7 mouse cellular contexts compared by ENCODE assay signal in genomic region chr17:8592427-8593277, GRCm38 (mm10). TPM values are rescaled to one million over a fixed set of nuclear protein-coding genes. Genes with fewer than 3 reads are reported as not detected.
DNase-seq lines count a peak whose midpoint lies in the region; ATAC-seq lines count a peak whose summit lies in the region.

No protein-coding gene starts in this region.

- H3K27me3 ChIP-seq in embryonic facial prominence, embryonic 12.5 days, result peaks cover 8% of the 10 kb centered on the region; the same call in 1 of the 2 replicates
- H3K27me3 ChIP-seq in limb, embryonic 12.5 days, result peaks cover 38% of the 10 kb centered on the region
- H3K27me3 ChIP-seq in midbrain, embryonic 15.5 days (replicated peaks), result no peaks in the 10 kb centered on the region

- DNase-seq in adrenal gland, adult 8-10 months, result peak; percentile 46
- peak; percentile 29 to 43 for DNase-seq in heart, adult 9 months (ENCODE audit: low spot score in 2 of 2)
- DNase-seq in kidney, adult 8-10 months, result peak; percentile 36 to 63
- peak; percentile 19 to 21 for DNase-seq in spleen, postnatal 36 days (ENCODE audit: low spot score in 2 of 2)

- peak overlapping the region; percentile 41 for H3K4me2 ChIP-seq in embryonic facial prominence, embryonic 12.5 days (replicated peaks)
- peak overlapping the region; percentile 47 for H3K4me2 ChIP-seq in limb, embryonic 12.5 days
- H3K4me2 ChIP-seq in midbrain, embryonic 15.5 days, result peak overlapping the region; percentile 49

- 0 out of 2 replicates have a peak overlapping the region, but pooled peaks have one; percentile 16 for H3K4me3 ChIP-seq in embryonic facial prominence, embryonic 12.5 days
- H3K4me3 ChIP-seq in limb, embryonic 12.5 days (replicated peaks), result peak overlapping the region; percentile 12
- H3K4me3 ChIP-seq in midbrain, embryonic 15.5 days, result peak overlapping the region; percentile 21; the same call in 1 of the 2 replicates

- WGBS in embryonic facial prominence, embryonic 12.5 days, result 15% methylated on average over 22 of the region's 22 CpGs
- WGBS in limb, embryonic 12.5 days, result 18% methylated on average over 22 of the region's 22 CpGs
- WGBS in midbrain, embryonic 15.5 days, result 15% methylated on average over 22 of the region's 22 CpGs

- ATAC-seq in embryonic facial prominence, embryonic 12.5 days (ENCODE audit: insufficient number of reproducible peaks, insufficient read depth, low FRiP score, low TSS enrichment), result 0 out of 2 replicates have a peak, but pooled peaks have one; percentile 47
- ATAC-seq in limb, embryonic 12.5 days (ENCODE audit: insufficient number of reproducible peaks, insufficient read depth, low FRiP score, low TSS enrichment, low read depth), result 0 out of 2 replicates have a peak, but pooled peaks have one; percentile 31
- ATAC-seq in midbrain, embryonic 15.5 days (replicated peaks), result peak; percentile 65

- no peak overlapping the region for H3K27ac ChIP-seq in embryonic facial prominence, embryonic 12.5 days
- H3K27ac ChIP-seq in limb, embryonic 12.5 days, result no peak overlapping the region
- no peak overlapping the region for H3K27ac ChIP-seq in midbrain, embryonic 15.5 days

- no peaks in the 10 kb centered on the region for H3K36me3 ChIP-seq in embryonic facial prominence, embryonic 12.5 days
- H3K36me3 ChIP-seq in limb, embryonic 12.5 days, result no peaks in the 10 kb centered on the region
- H3K36me3 ChIP-seq in midbrain, embryonic 15.5 days (replicated peaks), result no peaks in the 10 kb centered on the region

- no peaks in the 10 kb centered on the region for H3K4me1 ChIP-seq in embryonic facial prominence, embryonic 12.5 days
- H3K4me1 ChIP-seq in limb, embryonic 12.5 days (replicated peaks), result no peaks in the 10 kb centered on the region; the same call in 1 of the 2 replicates
- 0 out of 2 replicates have a peak, but pooled peaks cover 2% of the 10 kb centered on the region for H3K4me1 ChIP-seq in midbrain, embryonic 15.5 days

- no peak overlapping the region for H3K9ac ChIP-seq in embryonic facial prominence, embryonic 12.5 days
- no peak overlapping the region for H3K9ac ChIP-seq in limb, embryonic 12.5 days (replicated peaks)
- H3K9ac ChIP-seq in midbrain, embryonic 15.5 days, result no peak overlapping the region

- no peaks in the 10 kb centered on the region for H3K9me3 ChIP-seq in embryonic facial prominence, embryonic 12.5 days
- H3K9me3 ChIP-seq in limb, embryonic 12.5 days, result no peaks in the 10 kb centered on the region
- H3K9me3 ChIP-seq in midbrain, embryonic 15.5 days, result no peaks in the 10 kb centered on the region

RNA-seq across cellular contexts. Expression of gene Gm17087, which starts 25.9 kb away (rescaled TPM):
- total RNA-seq in adrenal gland, adult 8-10 months (2022), result not detected
- not detected in 2 replicates for polyA plus RNA-seq in embryonic facial prominence, embryonic 12.5 days (2016; fragmentation: Nextera tagmentation; extraction: Ambion mirVana)
- not detected in 2 replicates for polyA plus RNA-seq in limb, embryonic 12.5 days (2016; fragmentation: Nextera tagmentation; extraction: Ambion mirVana)
- not detected in 2 replicates for polyA plus RNA-seq in midbrain, embryonic 15.5 days (2015; fragmentation: Nextera tagmentation; extraction: Ambion mirVana)
